Mouse (Mus musculus) brain, embryonic 14.5 days (tissue): Measurements from ENCODE around the gene Atf7ip2.
"Not testable (repeated sequence)": the region's sequence is repeated elsewhere in the genome, so short reads cannot be mapped to it uniquely, and the experiment has no call there.

Source experiments
- CTCF ChIP-seq: fragments of 200-500 bp; IDR thresholded peaks from 2 replicates; pipeline ENCODE4 v1.5.1; 2012; ENCODE audit warnings: inconsistent platforms, mild to moderate bottlenecking, moderate library complexity, borderline replicate concordance; ENCODE audit not compliant: insufficient read depth, insufficient read length; ENCODE audit errors: extremely low read depth
- POLR2A ChIP-seq: fragments of 200-500 bp; IDR thresholded peaks from 2 replicates; pipeline ENCODE4 v1.6.1; 2012; ENCODE audit warnings: mild to moderate bottlenecking, inconsistent platforms, borderline replicate concordance; ENCODE audit not compliant: poor library complexity, insufficient read depth, insufficient read length, severe bottlenecking; ENCODE audit errors: extremely low read depth

- TF ChIP-seq POLR2A, CTCF: not testable (repeated sequence)
These were observed 5.1 kb upstream of the Atf7ip2 start for GRCm38 (mm10) chr16:10187461-10187860.
